Mouse (Mus musculus) megakaryocyte progenitor cell, adult 5-6 weeks (primary cell): Measurements from ENCODE around the gene Cyb5b. TPM values are rescaled to one million over a fixed set of nuclear protein-coding genes. Genes with fewer than 3 reads are reported as not detected.

Source experiments
- ATAC-seq: replicated peaks from 2 replicates; pipeline ENCODE4 v1.8.0; 2016; ENCODE audit warnings: mild to moderate bottlenecking, moderate TSS enrichment, inconsistent platforms; ENCODE audit not compliant: poor library complexity
- total RNA-seq, 2 experiments: library from RNA; stranded (forward) in 1 of 2; stranded (reverse) in 1 of 2; fragments of 157-497, 149-512 nt in 1 of 2; fragments of 200-1000 nt in 1 of 2; gene quantifications; 2 replicates each; pipeline versions ENCODE4 v1.2.3 to v1.2.4; 2015 to 2017

Gene Cyb5b
- total RNA-seq, 2 experiments from 2014 or later, result 58.4 to 61.0 TPM

DNA sequence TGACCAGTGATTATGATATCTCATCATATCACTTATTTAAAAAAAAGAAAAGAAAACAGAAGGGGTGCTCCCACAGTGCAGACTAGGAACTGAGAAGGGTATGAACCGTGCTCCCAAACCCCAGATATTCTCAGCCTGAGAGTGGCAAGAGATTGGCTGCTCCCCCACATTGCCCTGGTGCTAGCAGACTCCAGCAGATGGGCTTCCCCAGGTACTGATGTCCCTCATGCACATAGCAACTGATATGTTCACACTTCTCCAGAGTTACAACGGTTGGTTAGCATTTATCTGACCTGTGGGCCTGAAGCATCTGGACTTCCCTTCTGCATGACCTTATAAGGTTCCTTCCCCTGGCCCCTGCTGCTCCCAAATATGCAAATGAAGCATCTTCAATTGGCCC is 68.6 kb downstream of the Cyb5b start:
- ATAC-seq, result peak; percentile 11; the same call in 1 of the 2 replicates

- peak; percentile 85 for ATAC-seq
Observed at GRCm38 (mm10) chr8:107221924-107222851, 71.7 kb downstream of the Cyb5b start.

- no peak for ATAC-seq
Observed at GRCm38 (mm10) chr8:107226183-107226582, 75.7 kb downstream of the Cyb5b start.

GRCm38 (mm10) chr8:107227011-107227626 is 76.7 kb downstream of the Cyb5b start:
- no peak for ATAC-seq

- ATAC-seq, result no peak
Observed at GRCm38 (mm10) chr8:107233251-107233650, 82.8 kb downstream of the Cyb5b start.

DNA sequence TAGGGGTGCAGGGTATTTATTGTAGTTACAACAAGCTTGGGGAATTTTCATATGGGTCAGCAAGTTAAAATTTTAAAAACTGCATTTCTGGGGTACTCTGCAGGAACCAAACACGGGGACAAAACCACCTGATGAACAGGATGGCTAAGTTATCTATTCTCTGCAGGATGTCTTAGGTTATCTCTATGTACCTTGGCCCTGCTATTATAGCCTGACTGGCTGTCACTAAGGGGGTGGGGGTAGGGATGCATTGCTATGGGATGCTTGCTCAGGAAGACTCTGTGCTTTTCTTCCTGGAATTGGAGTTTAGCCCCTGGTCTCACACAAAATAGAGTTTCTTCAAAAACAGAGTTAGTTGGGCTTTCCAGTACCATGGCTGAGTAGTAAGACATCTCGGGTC is 83.3 kb downstream of the Cyb5b start:
- no peak for ATAC-seq

Other genes with a start within 250 kb of the Cyb5b start
- 4.3 and 5.0 TPM in 2 replicates for gene Sntb2, start 214.9 kb upstream of the Cyb5b start, total RNA-seq (2015)
- gene Sntb2, start 214.9 kb upstream of the Cyb5b start, total RNA-seq (2017), result 6.9 and 7.9 TPM in 2 replicates
- gene Vps4a, start 119.4 kb upstream of the Cyb5b start, total RNA-seq (2015), result 26.4 and 27.4 TPM in 2 replicates
- 34.3 and 34.5 TPM in 2 replicates for gene Vps4a, start 119.4 kb upstream of the Cyb5b start, total RNA-seq (2017)
- 40.1 and 48.6 TPM in 2 replicates for gene Pdf, start 102.0 kb upstream of the Cyb5b start, total RNA-seq (2015)
- gene Pdf, start 102.0 kb upstream of the Cyb5b start, total RNA-seq (2017), result 35.3 and 46.3 TPM in 2 replicates
- gene Cog8, start 94.0 kb upstream of the Cyb5b start, total RNA-seq (2015), result 13.2 and 18.1 TPM in 2 replicates
- 22.8 and 25.6 TPM in 2 replicates for gene Cog8, start 94.0 kb upstream of the Cyb5b start, total RNA-seq (2017)
- gene Nip7, start 93.8 kb upstream of the Cyb5b start, total RNA-seq (2015), result 53.2 and 67.0 TPM in 2 replicates
- 39.3 and 42.1 TPM in 2 replicates for gene Nip7, start 93.8 kb upstream of the Cyb5b start, total RNA-seq (2017)
- gene Tmed6, start 85.0 kb upstream of the Cyb5b start, total RNA-seq (2015), result not detected in 2 replicates
- not detected in 2 replicates for gene Tmed6, start 85.0 kb upstream of the Cyb5b start, total RNA-seq (2017)
- gene Terf2, start 54.1 kb upstream of the Cyb5b start, total RNA-seq (2015), result 32.1 and 36.6 TPM in 2 replicates
- gene Terf2, start 54.1 kb upstream of the Cyb5b start, total RNA-seq (2017), result 28.5 and 38.8 TPM in 2 replicates
- 30.1 and 32.3 TPM in 2 replicates for gene Nfat5, start 142.8 kb downstream of the Cyb5b start, total RNA-seq (2015)
- 18.8 and 20.9 TPM in 2 replicates for gene Nfat5, start 142.8 kb downstream of the Cyb5b start, total RNA-seq (2017)